Mouse (Mus musculus) cortical plate, adult 2 months (tissue): ENCODE results near the gene Cd24a. TPM values are rescaled to one million over a fixed set of nuclear protein-coding genes. Genes with fewer than 3 reads are reported as not detected.

Source experiments
- H3K27ac ChIP-seq: fragments of 200-500 bp; 2 replicates; pipeline ENCODE4 v1.5.1; 2012; ENCODE audit warnings: low read length, control low read depth, inconsistent platforms; ENCODE audit not compliant: insufficient read depth
- H3K4me1 ChIP-seq: fragments of 200-500 bp; 2 replicates; pipeline ENCODE4 v1.6.1; 2011; ENCODE audit warnings: low read length; ENCODE audit not compliant: control insufficient read depth, insufficient read depth
- H3K4me3 ChIP-seq: fragments of 200-500 bp; 2 replicates; pipeline ENCODE4 v1.5.1; 2011; ENCODE audit warnings: mild to moderate bottlenecking, low read length, control low read depth; ENCODE audit not compliant: insufficient read depth
- CTCF ChIP-seq: fragments of 200-500 bp; IDR thresholded peaks from 2 replicates; pipeline ENCODE4 v1.5.1; 2011; ENCODE audit warnings: mild to moderate bottlenecking, control low read depth, low read length; ENCODE audit not compliant: insufficient read depth; ENCODE audit errors: extremely low read depth
- POLR2A ChIP-seq: fragments of 200-500 bp; IDR thresholded peaks from 2 replicates; pipeline ENCODE4 v1.6.1; 2011; ENCODE audit warnings: mild to moderate bottlenecking, low read length, control low read depth; ENCODE audit not compliant: insufficient read depth; ENCODE audit errors: extremely low read depth
- polyA plus RNA-seq: library from polyadenylated mRNA; depleted of rRNA; stranded (reverse); fragments of >200 nt; gene quantifications from 2 replicates; pipeline ENCODE4 v1.2.3, GENCODE M21; 2012; rRNA removed

The Cd24a gene
- polyA plus RNA-seq, 1 experiment: 13.5 TPM

- no peak overlapping the region for H3K27ac ChIP-seq
- TF ChIP-seq CTCF (no peak), POLR2A (no peak)
- H3K4me1 ChIP-seq: no peaks in the 10 kb centered on the region
- H3K4me3 ChIP-seq: no peak overlapping the region
Measured at GRCm38 (mm10) chr10:43624362-43624761, 46.3 kb downstream of the Cd24a start.

DNA sequence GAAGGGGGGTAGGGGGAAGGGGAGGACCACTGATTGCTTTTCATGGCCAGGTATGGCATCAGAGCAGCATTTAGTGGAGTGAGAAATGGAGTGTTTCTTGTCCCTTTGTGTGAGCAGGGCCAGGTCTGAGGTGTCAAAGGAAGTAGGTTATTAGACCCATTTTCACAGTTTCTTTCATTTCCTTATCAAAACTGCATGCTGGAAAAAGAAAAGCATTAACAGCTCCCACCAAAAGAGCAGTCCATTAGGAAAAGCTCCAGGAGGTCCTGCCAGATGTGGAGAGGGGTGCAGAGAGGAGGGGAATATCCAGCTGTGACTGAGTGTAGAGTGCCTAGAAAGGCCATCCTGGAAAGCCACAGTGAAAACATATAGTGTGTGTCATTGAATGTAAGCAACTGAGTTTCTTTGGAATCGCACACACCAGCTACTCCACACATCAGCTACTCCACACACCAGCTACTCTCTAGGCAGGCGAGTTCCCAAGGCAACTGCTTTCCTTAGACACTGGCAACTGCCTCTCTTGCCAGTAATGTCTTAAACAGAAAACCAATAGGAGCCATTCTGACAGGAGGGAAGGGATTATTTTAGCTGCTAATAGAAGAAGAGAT is 46.8 kb downstream of the Cd24a start:
- Histone ChIP-seq H3K4me3 (no peak overlapping the region), H3K27ac (no peak overlapping the region)

GRCm38 (mm10) chr10:43625578-43625977 is 47.5 kb downstream of the Cd24a start:
- Histone ChIP-seq H3K27ac (no peak overlapping the region), H3K4me3 (no peak overlapping the region), H3K4me1 (no peaks in the 10 kb centered on the region)
- TF ChIP-seq POLR2A (no peak), CTCF (no peak)

More for the DNA sequence above, 46.8 kb downstream of the Cd24a start:
- TF ChIP-seq CTCF (no peak), POLR2A (no peak)
- H3K4me1 ChIP-seq: no peaks in the 10 kb centered on the region

DNA sequence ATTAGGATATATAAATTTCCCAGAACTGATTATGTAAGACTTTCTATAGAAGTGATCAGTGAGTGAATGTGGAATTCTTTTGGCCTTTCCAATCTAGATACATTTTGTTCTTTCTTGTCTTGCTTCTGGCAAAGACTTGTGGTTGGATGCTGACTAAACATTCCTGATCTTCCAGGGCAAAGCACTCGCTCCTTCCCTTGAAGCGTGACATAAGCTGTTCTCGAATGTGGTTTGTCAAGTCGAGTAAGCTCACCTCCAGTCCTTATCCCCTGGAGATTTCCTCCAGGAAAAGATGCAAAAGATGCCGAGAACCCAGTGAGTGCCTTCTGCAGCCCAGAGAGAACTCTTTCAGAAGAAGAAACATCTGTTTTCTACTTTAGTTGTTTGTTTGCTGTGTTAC is 51.1 kb downstream of the Cd24a start:
- Histone ChIP-seq H3K4me3 (no peak overlapping the region), H3K27ac (no peak overlapping the region), H3K4me1 (no peaks in the 10 kb centered on the region)
- TF ChIP-seq CTCF (no peak), POLR2A (no peak)

- no peak overlapping the region for H3K4me3 ChIP-seq
- H3K27ac ChIP-seq: no peak overlapping the region
- no peaks in the 10 kb centered on the region for H3K4me1 ChIP-seq
- TF ChIP-seq CTCF: no peak
- no peak for TF ChIP-seq POLR2A
Measured at GRCm38 (mm10) chr10:43629857-43630256, 51.8 kb downstream of the Cd24a start.

- H3K4me1 ChIP-seq: no peaks in the 10 kb centered on the region
- H3K27ac ChIP-seq: no peak overlapping the region
- H3K4me3 ChIP-seq: no peak overlapping the region
- TF ChIP-seq POLR2A: no peak
- no peak for TF ChIP-seq CTCF
Measured at GRCm38 (mm10) chr10:43630634-43631033, 52.5 kb downstream of the Cd24a start.

- Histone ChIP-seq H3K4me1 (no peaks in the 10 kb centered on the region), H3K4me3 (no peak overlapping the region), H3K27ac (no peak overlapping the region)
- no peak for TF ChIP-seq CTCF
- no peak for TF ChIP-seq POLR2A
Measured at GRCm38 (mm10) chr10:43631049-43631448, 53.0 kb downstream of the Cd24a start.

DNA sequence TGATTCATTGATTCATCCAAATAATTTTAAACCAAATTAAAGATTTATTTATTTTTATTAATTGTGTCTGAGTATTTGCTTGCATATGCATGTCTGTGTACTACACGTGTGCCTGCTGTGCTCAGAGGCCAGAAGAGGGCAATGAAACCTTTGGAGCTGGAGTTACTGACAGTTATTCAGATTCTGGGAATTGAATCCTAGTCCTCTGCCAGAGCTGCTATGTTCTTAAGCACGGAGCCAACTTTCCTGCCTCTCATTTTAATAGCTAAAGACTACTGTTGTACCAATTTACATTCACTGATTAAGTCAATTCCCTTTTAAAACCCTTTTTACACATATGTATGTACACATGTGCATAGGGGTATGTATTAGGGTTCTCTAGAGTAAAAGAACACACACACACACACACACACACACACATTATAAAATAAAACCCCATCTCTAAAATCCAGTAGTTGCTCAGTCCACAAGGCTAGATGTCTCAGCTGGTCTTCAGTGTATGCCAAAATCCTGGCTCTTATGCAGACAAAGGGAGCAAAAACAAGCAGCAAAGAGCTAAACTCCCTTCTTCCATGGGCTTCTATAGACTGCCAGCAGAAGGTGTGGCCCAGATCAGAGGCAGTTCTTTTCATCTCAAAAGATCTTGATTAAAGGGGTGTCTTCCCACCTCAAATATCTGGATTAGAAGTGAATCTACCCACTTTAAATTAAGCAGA is 53.7 kb downstream of the Cd24a start:
- Histone ChIP-seq H3K4me1 (no peaks in the 10 kb centered on the region), H3K27ac (no peak overlapping the region), H3K4me3 (no peak overlapping the region)
- TF ChIP-seq POLR2A (no peak), CTCF (no peak)

- Histone ChIP-seq H3K4me3 (no peak overlapping the region), H3K27ac (no peak overlapping the region), H3K4me1 (no peaks in the 10 kb centered on the region)
- TF ChIP-seq POLR2A (no peak), CTCF (no peak)
Measured at GRCm38 (mm10) chr10:43633117-43633516, 55.0 kb downstream of the Cd24a start.

Other genes with a start within 250 kb of the Cd24a start
- 4.3 and 5.1 TPM in 2 replicates for gene Bend3, start 99.5 kb upstream of the Cd24a start, polyA plus RNA-seq
- 24.8 and 26.6 TPM in 2 replicates for gene Gm9803, start 54.2 kb upstream of the Cd24a start, polyA plus RNA-seq
- gene 1700021F05Rik, start 37.3 kb upstream of the Cd24a start, polyA plus RNA-seq: 30.9 and 37.4 TPM in 2 replicates